Mouse (Mus musculus): Measurements from ENCODE around the gene Mllt3.

DNA sequence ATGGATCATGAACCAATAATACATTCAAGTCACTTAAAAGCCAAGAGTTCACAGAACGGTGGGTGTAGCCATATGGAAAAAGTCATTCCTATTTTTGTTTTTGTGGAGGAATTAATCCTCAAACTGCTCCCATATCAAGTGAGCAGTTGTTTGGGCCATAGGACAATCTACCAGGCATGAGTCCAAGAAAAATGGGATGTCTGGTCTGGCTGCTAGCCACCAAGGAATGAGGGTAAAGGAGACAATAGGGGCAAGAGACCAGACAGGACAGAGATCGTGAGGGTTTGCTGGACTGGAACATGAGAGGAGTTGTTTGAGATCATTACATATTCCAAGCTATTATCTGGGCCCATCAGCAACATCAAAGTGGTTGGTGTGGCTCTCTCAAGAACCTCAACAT is 96.8 kb downstream of the Mllt3 start:
- TF ChIP-seq POLR2A (IDR thresholded peaks at IDR 0.05; ENCODE audit: borderline replicate concordance, control insufficient read depth, low read depth, low read length) (no peak), CTCF (IDR thresholded peaks at IDR 0.05; ENCODE audit: control insufficient read depth, insufficient read depth, low read length) (no peak)
